Mouse (Mus musculus) bone marrow, adult 2 months (tissue): Measurements from ENCODE around the gene Rab4b. TPM values are rescaled to one million over a fixed set of nuclear protein-coding genes. Genes with fewer than 3 reads are reported as not detected.
A peak's percentile ranks its signal among the peaks of the same experiment; 100 is the strongest.

Experiments
- H3K27ac ChIP-seq: fragments of 200-500 bp; 2 replicates; pipeline ENCODE4 v1.5.1; 2012; ENCODE audit warnings: low read depth, mild to moderate bottlenecking, control low read depth, inconsistent platforms, low read length; ENCODE audit not compliant: control insufficient read depth, poor library complexity, insufficient read depth
- H3K4me1 ChIP-seq: fragments of 200-500 bp; 2 replicates; pipeline ENCODE4 v1.6.1; 2011; ENCODE audit warnings: low read length; ENCODE audit not compliant: control insufficient read depth, insufficient read depth
- H3K4me3 ChIP-seq: fragments of 200-500 bp; replicated peaks from 2 replicates; pipeline ENCODE3; 2011; ENCODE audit warnings: mild to moderate bottlenecking, low read depth, low read length, control low read depth; ENCODE audit not compliant: control insufficient read depth
- CTCF ChIP-seq: fragments of 200-500 bp; IDR thresholded peaks from 2 replicates; pipeline ENCODE4 v1.5.1; 2011; ENCODE audit warnings: low read length, control low read depth; ENCODE audit not compliant: control insufficient read depth, insufficient read depth
- POLR2A ChIP-seq: fragments of 200-500 bp; IDR thresholded peaks from 2 replicates; pipeline ENCODE4 v1.6.1; 2011; ENCODE audit warnings: low read depth, mild to moderate bottlenecking, control low read depth, low read length, borderline replicate concordance; ENCODE audit not compliant: control insufficient read depth
- WGBS: fragments of 180-500 bp; shearing (Covaris S2); methylation state at CpG from one replicate; pipeline ENCODE4 v1.1.7; 2018; 5-methylcytosine and 5-hydroxymethylcytosine counted together
- polyA plus RNA-seq: library from polyadenylated mRNA; stranded (reverse); fragments of >200 nt; gene quantifications from 2 replicates; pipeline ENCODE4 v1.2.4, GENCODE M21; 2011; ENCODE audit warnings: low replicate concordance; ENCODE audit not compliant: missing spikeins, insufficient read depth, insufficient read length

Rab4b gene
- polyA plus RNA-seq, 1 experiment, result 73.7 TPM

- Histone ChIP-seq H3K4me1 (no peaks in the 10 kb centered on the region), H3K4me3 (peak overlapping the region; percentile 66), H3K27ac (no peak overlapping the region)
- no peak for TF ChIP-seq CTCF
- TF ChIP-seq POLR2A, result no peak
- WGBS, result 47% methylated on average over 16 of the region's 16 CpGs
Measured at GRCm38 (mm10) chr7:27179217-27179918, 672 bp upstream of the Rab4b start.

DNA sequence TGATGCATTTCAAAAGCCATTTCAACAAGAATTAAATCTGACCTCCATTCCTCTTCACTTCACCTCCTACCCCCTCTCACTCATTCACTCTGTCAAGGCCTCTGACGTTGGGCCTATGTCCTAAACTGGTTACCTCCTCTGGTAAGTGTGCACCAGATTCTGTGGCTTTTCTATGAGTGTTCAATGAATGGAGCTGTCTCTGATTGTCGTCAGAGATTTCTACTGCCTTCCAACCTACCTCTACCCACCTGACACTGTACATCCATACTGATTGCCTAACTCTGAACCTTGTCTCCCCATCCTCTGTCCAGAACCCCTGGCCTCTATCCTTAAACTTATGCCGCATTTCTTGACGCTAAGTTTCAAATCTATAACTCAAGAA is 763 bp downstream of the Rab4b start:
- no peaks in the 10 kb centered on the region for H3K4me1 ChIP-seq
- no peak for TF ChIP-seq POLR2A
- no peak for TF ChIP-seq CTCF
- WGBS, result 16% methylated on average over 4 of the region's 4 CpGs

DNA sequence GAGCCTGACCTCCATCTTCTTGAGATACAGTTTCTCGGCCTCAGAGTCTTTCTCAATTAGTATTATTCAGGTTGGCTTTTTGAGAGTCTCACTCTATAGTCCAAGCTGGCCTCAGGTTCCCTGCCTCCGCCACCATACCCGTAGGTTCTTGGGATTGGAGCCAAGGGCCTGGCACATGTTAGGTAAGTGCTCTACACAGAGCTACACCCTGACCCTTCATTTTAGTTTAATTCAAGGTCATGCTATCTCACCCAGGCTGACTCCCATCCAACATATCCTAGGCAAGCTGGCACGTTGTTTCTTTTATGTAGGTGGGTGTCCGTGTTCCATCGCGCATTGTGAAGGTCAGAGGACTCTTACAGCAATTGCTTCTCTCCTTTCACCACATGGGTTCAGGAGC is 3.8 kb downstream of the Rab4b start:
- TF ChIP-seq POLR2A, result no peak
- Histone ChIP-seq H3K4me1 (no peaks in the 10 kb centered on the region), H3K27ac (no peak overlapping the region), H3K4me3 (no peak overlapping the region)
- 91% methylated on average over 7 of the region's 7 CpGs for WGBS

More for the DNA sequence above, 763 bp downstream of the Rab4b start:
- Histone ChIP-seq H3K4me3 (peak overlapping the region; percentile 85), H3K27ac (peak overlapping the region; percentile 98)

DNA sequence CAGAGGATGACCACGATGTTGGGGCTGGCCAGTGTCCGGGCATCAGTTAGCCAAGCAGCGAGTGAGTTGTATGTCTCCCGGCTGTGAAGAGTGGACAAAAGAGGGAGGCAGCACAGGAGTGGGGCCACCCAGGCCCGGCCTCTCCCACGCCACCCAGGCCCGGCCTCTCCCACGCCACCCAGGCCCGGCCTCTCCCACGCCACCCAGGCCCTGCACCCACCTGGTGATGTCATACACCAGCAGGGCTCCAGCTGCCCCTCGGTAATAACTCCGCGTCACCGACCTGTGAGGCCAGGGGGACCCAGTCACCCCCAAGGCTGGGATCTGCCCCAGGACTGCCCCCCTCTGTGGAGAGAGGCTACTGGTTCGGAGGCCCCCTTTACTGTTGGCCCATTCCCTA is 4.2 kb downstream of the Rab4b start:
- no peak overlapping the region for H3K4me3 ChIP-seq
- no peaks in the 10 kb centered on the region for H3K4me1 ChIP-seq
- no peak overlapping the region for H3K27ac ChIP-seq
- WGBS, result 87% methylated on average over 15 of the region's 15 CpGs
- TF ChIP-seq CTCF (no peak), POLR2A (no peak)

DNA sequence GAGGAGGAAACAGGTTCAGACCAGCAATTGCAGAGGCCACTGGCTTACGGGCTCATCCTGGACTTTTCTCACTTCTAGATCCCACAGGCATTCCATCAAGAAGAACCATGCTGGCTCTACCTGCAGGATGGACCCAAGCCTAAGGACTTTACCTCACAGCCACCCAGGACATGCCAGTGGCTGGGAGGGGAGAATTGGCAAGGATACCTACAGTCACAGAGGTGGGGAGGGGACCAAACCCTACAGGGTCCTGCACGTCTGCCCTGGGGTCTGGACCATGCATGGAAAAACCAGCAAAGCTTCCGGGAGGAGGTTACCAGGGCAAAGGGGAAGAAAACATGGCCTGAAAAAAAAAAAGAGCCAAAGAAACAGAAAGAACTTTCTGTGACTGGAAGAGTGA is 7.7 kb downstream of the Rab4b start:
- no peak for TF ChIP-seq CTCF
- Histone ChIP-seq H3K4me1 (peaks cover 6% of the 10 kb centered on the region), H3K27ac (no peak overlapping the region), H3K4me3 (no peak overlapping the region)
- 87% methylated on average over 3 of the region's 3 CpGs for WGBS

DNA sequence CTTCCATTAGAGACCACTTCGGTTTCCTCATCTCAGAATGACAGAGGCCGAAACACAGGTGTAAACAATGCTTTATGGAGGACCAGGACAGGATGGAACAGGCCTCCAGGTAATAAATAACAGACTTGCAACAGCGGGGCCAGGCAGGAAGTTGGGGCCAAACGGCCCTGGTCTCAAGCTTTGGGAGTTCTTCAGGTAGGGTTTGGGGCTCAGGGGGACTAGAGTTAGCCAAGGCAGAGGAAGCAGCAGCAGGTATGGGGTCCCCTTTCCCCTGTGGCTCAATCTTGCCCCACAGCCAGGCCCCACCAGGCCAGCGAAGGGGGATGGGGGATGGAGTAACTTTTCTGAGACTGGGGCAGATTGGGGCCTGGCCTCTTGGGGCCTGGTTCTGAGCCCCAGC is 10.3 kb downstream of the Rab4b start:
- H3K4me1 ChIP-seq, result peaks cover 6% of the 10 kb centered on the region
- 64% methylated on average over 5 of the region's 5 CpGs for WGBS
- H3K4me3 ChIP-seq, result no peak overlapping the region
- peak overlapping the region; percentile 99 for H3K27ac ChIP-seq
- no peak for TF ChIP-seq POLR2A
- no peak for TF ChIP-seq CTCF

- Histone ChIP-seq H3K4me3 (peak overlapping the region; percentile 56), H3K4me1 (peaks cover 6% of the 10 kb centered on the region), H3K27ac (peak overlapping the region; percentile 99)
- no peak for TF ChIP-seq CTCF
- TF ChIP-seq POLR2A, result no peak
- WGBS, result 40% methylated on average over 11 of the region's 11 CpGs
Measured at GRCm38 (mm10) chr7:27167475-27168094, 11.1 kb downstream of the Rab4b start.

DNA sequence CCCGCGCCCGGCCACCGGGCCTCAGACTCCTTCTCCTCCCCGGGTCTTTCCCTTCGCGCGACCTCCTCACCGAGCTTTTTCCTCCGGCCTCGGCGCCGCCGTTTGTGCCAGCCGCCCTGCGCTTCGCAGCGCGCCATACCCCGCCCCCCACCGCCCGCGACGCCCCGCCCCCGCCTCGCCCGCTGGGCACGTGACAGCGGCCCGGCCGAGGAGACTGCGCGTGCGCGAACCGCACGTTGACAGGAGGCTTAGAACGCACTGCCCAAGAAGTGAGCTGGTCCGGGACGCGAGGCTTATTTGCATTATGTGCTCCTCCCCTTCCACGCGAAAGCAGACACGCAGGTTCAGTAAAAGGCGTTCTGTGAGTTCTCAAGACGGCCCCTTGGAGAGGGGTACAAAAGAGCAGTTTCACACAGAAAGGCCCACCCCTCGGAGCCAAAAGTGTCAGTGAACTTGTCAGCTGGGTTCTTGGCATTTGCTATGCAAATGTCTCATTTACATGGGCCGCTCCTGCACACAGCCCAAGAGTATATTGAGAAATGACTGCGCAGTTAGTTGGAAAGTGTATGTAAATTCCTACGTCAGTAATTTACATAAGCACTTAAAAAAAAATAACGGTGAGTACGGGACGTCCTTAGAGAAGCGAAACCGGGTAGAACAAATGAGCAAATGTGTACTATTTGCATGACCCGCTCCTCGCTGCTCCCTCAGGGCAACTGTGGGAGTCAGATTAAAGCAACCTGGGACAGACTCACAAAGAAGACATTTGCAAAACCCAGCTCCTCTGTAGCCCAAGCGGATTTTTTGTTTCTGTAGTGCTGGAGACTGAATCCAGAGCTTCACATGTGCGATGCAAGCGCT is 11.9 kb downstream of the Rab4b start, which contains the start of gene Egln2:
TSS of gene Egln2 (minus strand) at position 189 of the 861 bp plus-strand sequence.
- WGBS, result 1% methylated on average over 61 of the region's 61 CpGs
- H3K4me1 ChIP-seq, result peaks cover 6% of the 10 kb centered on the region
- peak within 1 kb of the TSS; percentile 88 for H3K4me3 ChIP-seq
- TF ChIP-seq CTCF (no peak), POLR2A (0 out of 2 replicates have a peak, but pooled peaks have one; percentile 34)
- peak within 1 kb of the TSS; percentile 99 for H3K27ac ChIP-seq
